Mouse (Mus musculus): ENCODE results near the gene Gramd2. TPM values are rescaled to one million over a fixed set of nuclear protein-coding genes. Genes with fewer than 3 reads are reported as not detected.

Gene Gramd2
- total and polyA plus RNA-seq, 3 experiments, result not detected

GRCm38 (mm10) chr9:59706850-59707825, 27.2 kb downstream of the Gramd2 start:
- Histone ChIP-seq H3K9me3 (replicated peaks) (no peaks in the 10 kb centered on the region), H3K27me3 (ENCODE audit: insufficient read depth, low read length) (peaks cover 47% of the 10 kb centered on the region), H3K36me3 (replicated peaks) (no peaks in the 10 kb centered on the region), H3K4me1 (ENCODE audit: insufficient read depth, low read depth, low read length) (peaks cover 7% of the 10 kb centered on the region; the same call in 1 of the 2 replicates), H3K4me3 (ENCODE audit: low read depth, low read length) (no peak overlapping the region)
- ATAC-seq (ENCODE audit: extremely low read depth, insufficient number of reproducible peaks, low FRiP score, poor library complexity, severe bottlenecking), result no peak
- DNase-seq (ENCODE audit: low spot score), result no peak
- TF ChIP-seq GATA1 (IDR thresholded peaks at IDR 0.05; ENCODE audit: borderline replicate concordance, low read length) (no peak), CTCF (IDR thresholded peaks at IDR 0.05; ENCODE audit: low read depth, low read length) (no peak), POLR2AphosphoS5 (IDR thresholded peaks at IDR 0.05; ENCODE audit: insufficient replicate concordance, low read depth, low read length) (no peak), TAL1 (conservative IDR thresholded peaks at IDR 0.05; ENCODE audit: low read depth, low read length) (no peak), GATA2 (IDR thresholded peaks at IDR 0.05; ENCODE audit: borderline replicate concordance, low read depth, low read length) (no peak)

- DNase-seq (ENCODE audit: low spot score) (no peak), ATAC-seq (ENCODE audit: extremely low read depth, insufficient number of reproducible peaks, low FRiP score, poor library complexity, severe bottlenecking) (no peak)
- Histone ChIP-seq H3K9me3 (replicated peaks) (no peaks in the 10 kb centered on the region), H3K4me1 (ENCODE audit: insufficient read depth, low read depth, low read length) (peaks cover 7% of the 10 kb centered on the region; the same call in 1 of the 2 replicates), H3K27me3 (ENCODE audit: insufficient read depth, low read length) (peaks cover 44% of the 10 kb centered on the region), H3K4me3 (ENCODE audit: low read depth, low read length) (no peak overlapping the region), H3K36me3 (replicated peaks) (no peaks in the 10 kb centered on the region)
- TF ChIP-seq CTCF (IDR thresholded peaks at IDR 0.05; ENCODE audit: low read depth, low read length) (no peak), POLR2AphosphoS5 (IDR thresholded peaks at IDR 0.05; ENCODE audit: insufficient replicate concordance, low read depth, low read length) (no peak), GATA1 (IDR thresholded peaks at IDR 0.05; ENCODE audit: borderline replicate concordance, low read length) (no peak), GATA2 (IDR thresholded peaks at IDR 0.05; ENCODE audit: borderline replicate concordance, low read depth, low read length) (no peak), TAL1 (conservative IDR thresholded peaks at IDR 0.05; ENCODE audit: low read depth, low read length) (no peak)
Measured at GRCm38 (mm10) chr9:59709225-59709624, 29.3 kb downstream of the Gramd2 start.

- DNase-seq (ENCODE audit: low spot score) (no peak), ATAC-seq (ENCODE audit: extremely low read depth, insufficient number of reproducible peaks, low FRiP score, poor library complexity, severe bottlenecking) (no peak)
- Histone ChIP-seq H3K9me3 (replicated peaks) (no peaks in the 10 kb centered on the region), H3K4me1 (ENCODE audit: insufficient read depth, low read depth, low read length) (no peaks in the 10 kb centered on the region), H3K36me3 (replicated peaks) (no peaks in the 10 kb centered on the region), H3K4me3 (ENCODE audit: low read depth, low read length) (no peak overlapping the region), H3K27me3 (ENCODE audit: insufficient read depth, low read length) (peaks cover 31% of the 10 kb centered on the region)
- TF ChIP-seq TAL1 (conservative IDR thresholded peaks at IDR 0.05; ENCODE audit: low read depth, low read length) (no peak), GATA1 (IDR thresholded peaks at IDR 0.05; ENCODE audit: borderline replicate concordance, low read length) (no peak), CTCF (IDR thresholded peaks at IDR 0.05; ENCODE audit: low read depth, low read length) (no peak), GATA2 (IDR thresholded peaks at IDR 0.05; ENCODE audit: borderline replicate concordance, low read depth, low read length) (no peak), POLR2AphosphoS5 (IDR thresholded peaks at IDR 0.05; ENCODE audit: insufficient replicate concordance, low read depth, low read length) (no peak)
Measured at GRCm38 (mm10) chr9:59716275-59716898, 36.4 kb downstream of the Gramd2 start.

GRCm38 (mm10) chr9:59718237-59718636, 38.3 kb downstream of the Gramd2 start:
- Histone ChIP-seq H3K27me3 (ENCODE audit: insufficient read depth, low read length) (peaks cover 39% of the 10 kb centered on the region), H3K36me3 (replicated peaks) (no peaks in the 10 kb centered on the region), H3K4me1 (ENCODE audit: insufficient read depth, low read depth, low read length) (peaks cover 3% of the 10 kb centered on the region; the same call in 1 of the 2 replicates), H3K9me3 (replicated peaks) (no peaks in the 10 kb centered on the region), H3K4me3 (ENCODE audit: low read depth, low read length) (no peak overlapping the region)
- TF ChIP-seq CTCF (IDR thresholded peaks at IDR 0.05; ENCODE audit: low read depth, low read length) (no peak), GATA2 (IDR thresholded peaks at IDR 0.05; ENCODE audit: borderline replicate concordance, low read depth, low read length) (no peak), GATA1 (IDR thresholded peaks at IDR 0.05; ENCODE audit: borderline replicate concordance, low read length) (no peak), POLR2AphosphoS5 (IDR thresholded peaks at IDR 0.05; ENCODE audit: insufficient replicate concordance, low read depth, low read length) (no peak), TAL1 (conservative IDR thresholded peaks at IDR 0.05; ENCODE audit: low read depth, low read length) (no peak)
- no peak for ATAC-seq (ENCODE audit: extremely low read depth, insufficient number of reproducible peaks, low FRiP score, poor library complexity, severe bottlenecking)
- DNase-seq (ENCODE audit: low spot score), result no peak

- TF ChIP-seq GATA1 (IDR thresholded peaks at IDR 0.05; ENCODE audit: borderline replicate concordance, low read length) (no peak), GATA2 (IDR thresholded peaks at IDR 0.05; ENCODE audit: borderline replicate concordance, low read depth, low read length) (no peak), CTCF (IDR thresholded peaks at IDR 0.05; ENCODE audit: low read depth, low read length) (no peak), POLR2AphosphoS5 (IDR thresholded peaks at IDR 0.05; ENCODE audit: insufficient replicate concordance, low read depth, low read length) (no peak), TAL1 (conservative IDR thresholded peaks at IDR 0.05; ENCODE audit: low read depth, low read length) (no peak)
- no peak for ATAC-seq (ENCODE audit: extremely low read depth, insufficient number of reproducible peaks, low FRiP score, poor library complexity, severe bottlenecking)
Measured at GRCm38 (mm10) chr9:59721144-59721543, 41.2 kb downstream of the Gramd2 start.

More at GRCm38 (mm10) chr9:59721144-59721543, 41.2 kb downstream of the Gramd2 start:
- no peak for DNase-seq (ENCODE audit: low spot score)
- Histone ChIP-seq H3K4me1 (ENCODE audit: insufficient read depth, low read depth, low read length) (peaks cover 10% of the 10 kb centered on the region; the same call in 1 of the 2 replicates), H3K9me3 (replicated peaks) (no peaks in the 10 kb centered on the region), H3K27me3 (ENCODE audit: insufficient read depth, low read length) (peaks cover 29% of the 10 kb centered on the region), H3K36me3 (replicated peaks) (no peaks in the 10 kb centered on the region), H3K4me3 (ENCODE audit: low read depth, low read length) (no peak overlapping the region)

Data from G1E (cell line).